32 mouse cellular contexts compared by ENCODE assay signal in genomic region chr6:142305076-142305475, GRCm38 (mm10). TPM values are rescaled to one million over a fixed set of nuclear protein-coding genes. Genes with fewer than 3 reads are reported as not detected.
"Had no signal": no experiment of that assay in that cellular context is flagged by ENCODE, and none has a peak within 500 bp of the region (broad histone marks: within the 10 kb centered on the region; RNA-seq: fewer than 3 reads in every experiment).

No protein-coding gene starts in this region.

- H3K4me2 ChIP-seq: embryonic facial prominence, embryonic 12.5 days; embryonic facial prominence, embryonic 13.5 days; embryonic facial prominence, embryonic 15.5 days; forebrain, embryonic 12.5 days; forebrain, embryonic 13.5 days; forebrain, embryonic 15.5 days had no signal

- H3K9ac ChIP-seq: embryonic facial prominence, embryonic 12.5 days; embryonic facial prominence, embryonic 13.5 days; embryonic facial prominence, embryonic 15.5 days; forebrain, embryonic 12.5 days; forebrain, embryonic 13.5 days; forebrain, embryonic 15.5 days; forebrain, postnatal 0 days had no signal

- ATAC-seq: forebrain, embryonic 13.5 days; forebrain, embryonic 14.5 days; forebrain, embryonic 15.5 days; forebrain, embryonic 16.5 days; forebrain, postnatal 0 days had no signal

- H3K36me3 ChIP-seq: embryonic facial prominence, embryonic 10.5 days; embryonic facial prominence, embryonic 12.5 days; embryonic facial prominence, embryonic 13.5 days; embryonic facial prominence, embryonic 15.5 days; forebrain, embryonic 10.5 days; forebrain, embryonic 12.5 days; forebrain, embryonic 15.5 days had no signal

- DNase-seq: cerebellum, adult 2 months; cerebellum, adult 8-10 months; cerebellum, adult 9-10 months; cerebellum, adult 9-11 months; cerebellum, postnatal 10 days; cerebellum, postnatal 14 days; cerebellum, postnatal 25 days; cerebellum, postnatal 36 days; embryo, embryonic 11 days; forebrain, postnatal 0 days; gastrocnemius, adult 2 months; gastrocnemius, postnatal 10 days; gastrocnemius, postnatal 14 days; gastrocnemius, postnatal 25 days; gastrocnemius, postnatal 36 days; heart, adult 11 months; heart, adult 18-20 months; heart, adult 2 months had no signal

- H3K4me3 ChIP-seq: embryonic facial prominence, embryonic 10.5 days; embryonic facial prominence, embryonic 12.5 days; embryonic facial prominence, embryonic 13.5 days; embryonic facial prominence, embryonic 15.5 days; erythroblast, embryonic 14.5 days; forebrain, embryonic 10.5 days; forebrain, embryonic 12.5 days; forebrain, embryonic 13.5 days; forebrain, embryonic 15.5 days; gastrocnemius, adult 2 months; heart, adult 2 months had no signal

- H3K27ac ChIP-seq: embryonic facial prominence, embryonic 10.5 days; embryonic facial prominence, embryonic 12.5 days; embryonic facial prominence, embryonic 13.5 days; embryonic facial prominence, embryonic 15.5 days; forebrain, embryonic 10.5 days; forebrain, embryonic 12.5 days; forebrain, embryonic 13.5 days; forebrain, embryonic 15.5 days; gastrocnemius, adult 2 months; heart, adult 2 months had no signal

- H3K27me3 ChIP-seq: embryonic facial prominence, embryonic 12.5 days; embryonic facial prominence, embryonic 13.5 days; embryonic facial prominence, embryonic 15.5 days; forebrain, embryonic 12.5 days; forebrain, embryonic 13.5 days; forebrain, embryonic 15.5 days had no signal

- H3K4me1 ChIP-seq: embryonic facial prominence, embryonic 10.5 days; embryonic facial prominence, embryonic 12.5 days; embryonic facial prominence, embryonic 13.5 days; embryonic facial prominence, embryonic 15.5 days; forebrain, embryonic 12.5 days; forebrain, embryonic 13.5 days; forebrain, embryonic 15.5 days had no signal

RNA-seq across cellular contexts. Expression of gene Iapp, which starts 6.9 kb away (rescaled TPM):
- polyA plus RNA-seq: cerebellum, adult 2 months; cortical plate, adult 2 months; embryonic facial prominence, embryonic 13.5 days; erythroblast, embryonic 14.5 days; forebrain, embryonic 10.5 days; forebrain, embryonic 11.5 days; forebrain, embryonic 16.5 days; frontal cortex, adult 2 months; heart, adult 2 months had no signal

RNA-seq across cellular contexts. Expression of gene Slco1a5, which starts 17.7 kb away (rescaled TPM):
- polyA plus RNA-seq: embryonic facial prominence, embryonic 12.5 days; embryonic facial prominence, embryonic 13.5 days; erythroblast, embryonic 14.5 days had no signal
